Mouse (Mus musculus): ENCODE data around the gene Snx21. TPM values are rescaled to one million over a fixed set of nuclear protein-coding genes. Genes with fewer than 3 reads are reported as not detected.

Gene Snx21
- polyA plus RNA-seq, 1 experiment = 9.9 TPM

DNA sequence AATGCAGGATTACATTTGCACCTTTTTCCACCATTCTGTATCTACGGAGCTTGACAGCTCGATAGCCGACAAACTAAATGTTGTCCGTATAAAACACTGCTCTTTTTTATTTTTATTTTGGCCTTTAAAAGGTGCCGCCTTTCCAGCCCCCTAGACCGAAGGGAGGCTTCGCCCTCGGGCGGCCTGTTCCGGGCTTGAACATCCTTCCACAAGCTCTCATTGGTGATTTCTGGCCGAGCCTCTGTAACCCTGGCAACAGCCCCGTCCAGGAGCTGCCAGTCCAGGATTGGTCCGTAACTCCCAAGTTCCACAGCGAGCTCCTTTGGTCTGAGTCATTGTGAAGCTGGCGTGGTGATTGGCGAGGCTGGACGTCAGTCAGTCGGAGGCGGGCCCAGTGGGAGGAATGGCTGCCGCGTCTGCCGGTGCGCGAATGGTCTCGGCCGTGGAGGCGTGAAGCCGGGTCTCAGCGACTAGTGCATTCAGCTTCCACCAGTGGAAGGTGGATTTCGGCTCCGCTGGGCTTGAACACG lies 37.1 kb downstream of the Snx21 start, which contains the start of gene Zswim1:
TSS of gene Zswim1 (plus strand) at position 51 of the 530 bp plus-strand sequence.
- Histone ChIP-seq H3K27me3 (replicated peaks) (no peaks in the 10 kb centered on the region), H3K9me3 (no peaks in the 10 kb centered on the region), H3K36me3 (replicated peaks; ENCODE audit: low read length) (peaks cover 76% of the 10 kb centered on the region), H3K4me1 (peaks cover 51% of the 10 kb centered on the region), H3K4me3 (replicated peaks) (peak within 1 kb of the TSS; percentile 99)
- TF ChIP-seq FLI1 (IDR thresholded peaks at IDR 0.05; ENCODE audit: low read length) = no peak
- no peak for TF ChIP-seq GATA1 (IDR thresholded peaks at IDR 0.05; ENCODE audit: borderline replicate concordance, low read length)

DNA sequence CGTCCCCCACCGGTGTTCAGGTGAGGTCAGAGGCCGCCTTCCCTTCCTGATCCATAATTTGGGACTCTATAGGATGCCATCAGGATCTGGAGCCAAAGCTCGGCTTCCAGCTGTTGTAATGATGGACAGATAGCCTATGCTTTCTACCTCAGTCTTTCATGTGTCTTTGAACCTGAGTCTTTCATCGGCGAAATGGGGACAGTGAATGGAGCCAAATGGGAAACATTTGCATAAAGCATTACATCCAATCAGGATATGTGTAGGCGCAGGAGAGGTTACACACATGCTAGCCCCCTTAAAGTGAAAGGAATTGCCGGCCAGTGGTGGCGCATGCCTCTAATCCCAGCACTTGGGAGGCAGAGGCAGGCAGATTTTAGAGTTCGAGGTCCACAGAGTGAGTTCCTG lies 37.6 kb downstream of the Snx21 start:
- peaks cover 76% of the 10 kb centered on the region for H3K36me3 ChIP-seq (replicated peaks; ENCODE audit: low read length)
- peak overlapping the region; percentile 99 for H3K4me3 ChIP-seq (replicated peaks)
- TF ChIP-seq GATA1 (IDR thresholded peaks at IDR 0.05; ENCODE audit: borderline replicate concordance, low read length) = no peak
- no peak for TF ChIP-seq FLI1 (IDR thresholded peaks at IDR 0.05; ENCODE audit: low read length)
- no peaks in the 10 kb centered on the region for H3K27me3 ChIP-seq (replicated peaks)
- H3K4me1 ChIP-seq = peaks cover 47% of the 10 kb centered on the region
- no peaks in the 10 kb centered on the region for H3K9me3 ChIP-seq

DNA sequence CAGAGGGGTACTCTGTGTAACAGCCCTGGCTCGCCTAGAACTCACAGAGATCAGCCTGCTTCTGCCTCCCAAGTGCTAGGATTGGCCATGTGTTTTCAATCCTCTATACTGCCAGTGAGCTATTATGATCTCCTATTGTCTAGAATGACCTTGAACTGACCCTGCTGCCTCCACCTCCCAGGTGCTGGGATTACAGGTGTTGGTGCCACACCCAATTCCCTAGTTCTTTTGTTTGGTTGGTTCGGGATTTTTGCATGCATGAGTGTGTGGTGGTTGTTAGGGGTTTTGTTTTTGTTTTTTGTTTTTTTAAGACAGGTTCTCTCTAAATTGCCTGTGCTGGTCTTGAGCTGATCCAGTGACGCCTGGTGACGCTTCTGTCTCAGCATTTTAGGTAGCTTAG lies 38.3 kb downstream of the Snx21 start:
- H3K4me3 ChIP-seq (replicated peaks) = peak overlapping the region; percentile 99
- no peaks in the 10 kb centered on the region for H3K27me3 ChIP-seq (replicated peaks)
- peaks cover 47% of the 10 kb centered on the region for H3K4me1 ChIP-seq
- peaks cover 81% of the 10 kb centered on the region for H3K36me3 ChIP-seq (replicated peaks; ENCODE audit: low read length)
- no peaks in the 10 kb centered on the region for H3K9me3 ChIP-seq
- TF ChIP-seq FLI1 (IDR thresholded peaks at IDR 0.05; ENCODE audit: low read length) = no peak
- no peak for TF ChIP-seq GATA1 (IDR thresholded peaks at IDR 0.05; ENCODE audit: borderline replicate concordance, low read length)

DNA sequence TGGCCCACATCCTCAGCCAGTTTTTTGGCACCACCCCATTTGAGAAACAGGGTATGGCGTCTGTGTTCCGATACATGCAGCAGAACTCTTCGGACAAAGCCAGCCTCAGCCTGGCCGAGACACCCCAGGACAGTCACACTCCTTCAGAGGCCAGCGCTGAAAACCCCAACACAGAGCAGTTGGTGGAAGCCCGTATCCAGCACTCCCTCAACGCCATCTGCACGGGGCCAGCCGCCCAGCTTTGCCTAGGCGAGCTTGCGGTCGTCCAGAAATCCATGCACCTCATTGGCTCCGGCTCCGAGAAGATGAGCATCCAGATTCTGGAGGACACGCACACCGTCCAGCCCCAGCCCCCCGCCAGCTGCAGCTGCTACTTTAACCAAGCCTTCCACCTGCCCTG lies 39.9 kb downstream of the Snx21 start:
- Histone ChIP-seq H3K9me3 (no peaks in the 10 kb centered on the region), H3K27me3 (replicated peaks) (no peaks in the 10 kb centered on the region), H3K4me1 (peaks cover 49% of the 10 kb centered on the region), H3K36me3 (replicated peaks; ENCODE audit: low read length) (peaks cover 68% of the 10 kb centered on the region), H3K4me3 (replicated peaks) (no peak overlapping the region)
- no peak for TF ChIP-seq GATA1 (IDR thresholded peaks at IDR 0.05; ENCODE audit: borderline replicate concordance, low read length)
- TF ChIP-seq FLI1 (IDR thresholded peaks at IDR 0.05; ENCODE audit: low read length) = no peak

DNA sequence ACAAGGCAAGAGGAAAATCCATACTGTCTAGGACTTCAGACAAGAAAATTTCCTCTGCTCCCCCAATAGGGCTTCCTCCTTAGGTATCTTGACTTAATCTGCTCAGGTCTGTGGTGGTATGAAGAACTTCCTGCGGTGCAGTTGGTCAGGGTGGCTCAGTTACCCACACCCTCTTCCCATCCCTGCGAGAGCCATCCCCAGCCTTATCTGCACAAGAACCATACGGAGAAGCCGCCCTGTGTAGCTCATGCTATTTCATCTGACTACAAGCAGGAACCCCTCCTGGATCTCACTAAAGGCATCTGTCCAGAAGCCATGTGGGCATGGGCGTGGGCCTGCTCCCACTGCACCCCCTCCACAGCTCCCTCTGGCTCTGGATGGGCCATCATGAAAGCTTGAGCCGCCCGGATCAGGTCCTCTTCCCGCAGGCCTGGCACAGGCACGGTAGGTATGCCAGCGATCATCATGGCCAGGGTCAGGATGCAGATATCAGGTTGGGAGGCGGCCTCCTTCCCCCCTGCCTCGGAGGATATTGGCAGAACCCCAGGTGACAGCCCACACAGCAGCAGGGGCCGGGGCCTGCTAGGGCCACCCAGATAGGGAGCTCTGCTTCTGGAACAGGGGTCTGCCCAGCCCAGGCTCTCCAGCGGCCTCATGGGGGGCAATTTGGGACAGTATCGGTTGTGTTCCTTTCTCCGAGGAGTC lies 41.7 kb downstream of the Snx21 start:
- H3K36me3 ChIP-seq (replicated peaks; ENCODE audit: low read length) = peaks cover 51% of the 10 kb centered on the region
- peaks cover 48% of the 10 kb centered on the region for H3K4me1 ChIP-seq
- no peak overlapping the region for H3K4me3 ChIP-seq (replicated peaks)
- H3K9me3 ChIP-seq = no peaks in the 10 kb centered on the region
- H3K27me3 ChIP-seq (replicated peaks) = peaks cover 3% of the 10 kb centered on the region
- TF ChIP-seq FLI1 (IDR thresholded peaks at IDR 0.05; ENCODE audit: low read length) (no peak), GATA1 (IDR thresholded peaks at IDR 0.05; ENCODE audit: borderline replicate concordance, low read length) (no peak)

DNA sequence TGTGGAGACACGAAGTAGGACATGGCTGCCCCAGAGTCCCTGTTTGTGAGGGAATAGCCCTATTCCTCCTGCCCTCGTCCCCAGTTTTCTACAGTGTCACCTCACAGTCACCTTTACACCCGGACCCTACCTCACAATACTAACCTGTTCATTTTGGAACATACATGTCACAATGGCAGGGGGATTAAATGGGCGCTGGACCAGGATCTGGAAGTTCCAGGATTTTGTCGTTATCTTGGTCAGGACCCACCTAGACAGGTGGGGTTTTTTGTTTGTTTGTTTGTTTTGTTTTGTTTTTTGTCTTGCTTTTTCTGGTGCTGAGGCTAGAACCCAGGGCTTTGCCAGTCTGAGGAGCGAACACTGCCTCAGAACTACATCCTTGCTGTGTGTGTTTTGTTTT lies 42.8 kb downstream of the Snx21 start, which contains the start of gene Spata25:
TSS of gene Spata25 (minus strand) at position 101 of the 400 bp plus-strand sequence.
- peaks cover 54% of the 10 kb centered on the region for H3K4me1 ChIP-seq
- peaks cover 51% of the 10 kb centered on the region for H3K36me3 ChIP-seq (replicated peaks; ENCODE audit: low read length)
- H3K4me3 ChIP-seq (replicated peaks) = no peak within 1 kb of the TSS

DNA sequence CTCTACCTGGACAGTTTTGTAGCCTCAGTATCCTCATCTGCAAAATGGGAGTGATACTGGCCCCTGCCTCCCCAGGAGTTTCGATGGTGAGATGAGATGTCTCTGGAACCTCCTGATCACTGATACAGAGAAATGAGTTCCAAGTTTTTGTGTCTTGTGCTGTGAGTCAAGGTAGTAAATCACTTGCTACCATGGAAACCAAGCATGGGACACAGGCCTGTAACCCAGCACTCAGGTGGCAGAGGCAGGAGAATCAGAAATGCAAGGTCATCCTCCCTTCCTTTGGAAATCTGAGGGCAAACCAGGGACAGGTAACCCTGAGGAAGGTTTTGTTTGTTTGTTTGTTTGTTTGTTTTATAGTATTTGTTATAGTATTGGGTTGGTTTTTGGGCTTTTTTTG lies 43.5 kb downstream of the Snx21 start:
- Histone ChIP-seq H3K9me3 (no peaks in the 10 kb centered on the region), H3K36me3 (replicated peaks; ENCODE audit: low read length) (peaks cover 49% of the 10 kb centered on the region), H3K27me3 (replicated peaks) (peaks cover 3% of the 10 kb centered on the region), H3K4me3 (replicated peaks) (no peak overlapping the region), H3K4me1 (peaks cover 54% of the 10 kb centered on the region)
- TF ChIP-seq FLI1 (IDR thresholded peaks at IDR 0.05; ENCODE audit: low read length) = no peak
- TF ChIP-seq GATA1 (IDR thresholded peaks at IDR 0.05; ENCODE audit: borderline replicate concordance, low read length) = no peak

More for the DNA sequence above, 42.8 kb downstream of the Snx21 start, which contains the start of gene Spata25:
- no peaks in the 10 kb centered on the region for H3K9me3 ChIP-seq
- H3K27me3 ChIP-seq (replicated peaks) = peaks cover 3% of the 10 kb centered on the region
- TF ChIP-seq FLI1 (IDR thresholded peaks at IDR 0.05; ENCODE audit: low read length) (no peak), GATA1 (IDR thresholded peaks at IDR 0.05; ENCODE audit: borderline replicate concordance, low read length) (no peak)

DNA sequence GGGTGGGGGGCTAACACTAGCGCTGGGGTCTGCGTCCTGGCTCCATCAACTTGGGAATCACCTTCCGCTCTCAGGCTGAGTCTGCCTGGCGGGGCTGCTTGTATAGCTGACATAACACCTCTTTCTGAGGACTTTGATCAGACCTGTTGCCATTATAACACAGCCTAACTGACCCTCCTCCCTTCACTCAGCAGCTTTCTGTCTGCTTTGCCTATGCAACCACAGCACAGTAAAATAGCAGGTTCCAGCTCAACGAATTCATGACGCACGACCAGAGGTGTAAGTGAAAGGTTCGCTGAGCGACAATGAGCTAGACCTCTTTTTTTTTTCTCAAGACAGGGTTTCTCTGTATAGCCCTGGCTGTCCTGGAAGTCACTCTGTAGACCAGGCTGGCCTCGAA lies 45.4 kb downstream of the Snx21 start:
- Histone ChIP-seq H3K27me3 (replicated peaks) (peaks cover 3% of the 10 kb centered on the region), H3K36me3 (replicated peaks; ENCODE audit: low read length) (peaks cover 42% of the 10 kb centered on the region), H3K4me3 (replicated peaks) (no peak overlapping the region), H3K9me3 (no peaks in the 10 kb centered on the region), H3K4me1 (peaks cover 53% of the 10 kb centered on the region)
- TF ChIP-seq FLI1 (IDR thresholded peaks at IDR 0.05; ENCODE audit: low read length) (no peak), GATA1 (IDR thresholded peaks at IDR 0.05; ENCODE audit: borderline replicate concordance, low read length) (no peak)

DNA sequence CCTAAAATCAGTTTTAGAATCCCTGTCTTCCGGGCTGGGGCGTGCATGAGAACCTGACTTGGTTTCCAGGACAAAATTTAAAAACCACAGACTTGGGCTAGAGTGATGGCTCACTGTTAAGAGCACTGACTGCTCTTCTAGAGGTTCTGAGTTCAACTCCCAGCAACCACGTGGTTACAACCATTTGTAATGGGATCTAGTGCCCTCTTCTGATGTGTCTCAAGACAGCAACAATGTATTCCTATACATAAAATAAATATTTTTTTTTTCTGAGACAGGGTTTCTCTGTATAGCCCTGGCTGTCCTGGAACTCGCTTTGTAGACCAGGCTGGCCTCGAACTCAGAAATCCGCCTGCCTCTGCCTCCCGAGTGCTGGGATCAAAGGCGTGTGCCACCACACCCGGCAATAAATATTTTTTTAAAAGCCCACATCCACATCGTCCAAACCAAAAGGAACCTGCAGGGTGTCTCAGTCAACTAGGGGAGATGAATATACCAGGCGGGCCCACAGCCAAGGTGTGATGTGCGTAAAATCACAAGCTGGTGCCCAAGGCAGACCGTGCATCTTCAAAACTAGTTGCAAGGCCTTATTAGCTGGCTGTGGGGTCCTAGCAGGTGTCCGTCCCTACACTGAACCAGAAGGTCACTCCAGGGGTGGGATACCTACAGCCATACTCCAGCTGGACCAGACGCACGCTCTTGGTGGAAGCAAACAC lies 46.6 kb downstream of the Snx21 start:
- TF ChIP-seq FLI1 (IDR thresholded peaks at IDR 0.05; ENCODE audit: low read length) (no peak), GATA1 (IDR thresholded peaks at IDR 0.05; ENCODE audit: borderline replicate concordance, low read length) (no peak)
- peaks cover 3% of the 10 kb centered on the region for H3K27me3 ChIP-seq (replicated peaks)
- peak overlapping the region; percentile 99 for H3K4me3 ChIP-seq (replicated peaks)
- H3K4me1 ChIP-seq = peaks cover 45% of the 10 kb centered on the region
- H3K36me3 ChIP-seq (replicated peaks; ENCODE audit: low read length) = peaks cover 42% of the 10 kb centered on the region
- H3K9me3 ChIP-seq = no peaks in the 10 kb centered on the region

All from megakaryocyte, embryonic 14.5 days (primary cell).